Comparison of ENCODE assay signal across 16 mouse cellular contexts in genomic region chr4:155568632-155569370, GRCm38 (mm10). TPM values are rescaled to one million over a fixed set of nuclear protein-coding genes. Genes with fewer than 3 reads are reported as not detected.
DNase-seq lines count a peak whose midpoint lies in the region; ATAC-seq and TF ChIP-seq lines count a peak whose summit lies in the region.
"Had no signal": no experiment of that assay in that cellular context is flagged by ENCODE, and none has a peak within 500 bp of the region (broad histone marks: within the 10 kb centered on the region; RNA-seq: fewer than 3 reads in every experiment).

No protein-coding gene starts in this region.

- no peak for TF ChIP-seq CTCF in MEL (IDR thresholded peaks at IDR 0.05 in 2 of 3, conservative IDR thresholded peaks at IDR 0.05 in 1 of 3; ENCODE audit: control insufficient read depth in 1 of 3, insufficient read depth in 1 of 3, low read depth in 2 of 3, low read length in 3 of 3, poor library complexity in 1 of 3, severe bottlenecking in 1 of 3)

- intact Hi-C loops in heart, postnatal 14 days (cut with DNase I) = loop anchor here (1.0 to 5.0 kb wide), 2 partner anchors 88 to 202 kb away; no protein-coding TSS in a partner anchor

- WGBS in liver, embryonic 15.5 days (ENCODE audit: insufficient replicate concordance) = 68% methylated on average over 7 of the region's 7 CpGs

- peak; percentile 86 for DNase-seq in heart, adult 11 months
- DNase-seq in heart, postnatal 14 days = no peak
- DNase-seq in MEL (ENCODE audit: low read depth, low spot score) = no peak
- DNase-seq in MN1 (ENCODE audit: low spot score) = peak; percentile 42
- DNase-seq in frontal cortex, postnatal 36 days (ENCODE audit: low spot score in 2 of 2) = no peak
- DNase-seq: adrenal gland, postnatal 36 days; kidney, adult 18-20 months; kidney, postnatal 10 days had no signal

- peak; percentile 54; the same call in 1 of the 2 replicates for ATAC-seq in liver, embryonic 15.5 days (ENCODE audit: insufficient read depth)
- ATAC-seq in erythroid progenitor cell, adult 5-6 weeks (replicated peaks; ENCODE audit: low FRiP score, poor library complexity, severe bottlenecking) = no peak
- ATAC-seq: hindbrain, postnatal 0 days; midbrain, embryonic 15.5 days had no signal

- H3K27me3 ChIP-seq in MEL (ENCODE audit: control insufficient read depth in 1 of 2, insufficient read depth in 2 of 2, low read length in 2 of 2) = no peaks in the 10 kb centered on the region
- H3K27me3 ChIP-seq in liver, embryonic 15.5 days = no peaks in the 10 kb centered on the region
- H3K27me3 ChIP-seq: forebrain, embryonic 12.5 days; limb, embryonic 15.5 days; midbrain, embryonic 15.5 days had no signal

- peaks cover 81% of the 10 kb centered on the region for H3K79me2 ChIP-seq in MEL (ENCODE audit: control insufficient read depth, insufficient read depth, low read length, poor library complexity)

- no peak for TF ChIP-seq RAD21 in MEL (IDR thresholded peaks at IDR 0.05; ENCODE audit: low read depth, low read length)

- peaks cover 2 to 42% of the 10 kb centered on the region in 2 experiments; a peak in 3 of 4 replicates for H3K36me3 ChIP-seq in MEL (ENCODE audit: control insufficient read depth in 1 of 2, insufficient read depth in 2 of 2, low read length in 2 of 2)
- H3K36me3 ChIP-seq in liver, embryonic 15.5 days (replicated peaks) = no peaks in the 10 kb centered on the region
- H3K36me3 ChIP-seq: forebrain, embryonic 12.5 days; limb, embryonic 15.5 days; midbrain, embryonic 15.5 days had no signal

- no peak overlapping the region for H3K27ac ChIP-seq in MEL (ENCODE audit: control insufficient read depth, low read depth, low read length)
- H3K27ac ChIP-seq in liver, embryonic 15.5 days (replicated peaks) = peak overlapping the region; percentile 60
- H3K27ac ChIP-seq: forebrain, embryonic 12.5 days; hindbrain, postnatal 0 days; layer of hippocampus, adult 2 months; limb, embryonic 15.5 days; midbrain, embryonic 15.5 days; stomach, postnatal 0 days had no signal

- no peaks in the 10 kb centered on the region for H3K9me3 ChIP-seq in MEL (replicated peaks; ENCODE audit: insufficient read depth, low read length)
- H3K9me3 ChIP-seq in liver, embryonic 15.5 days (replicated peaks) = no peaks in the 10 kb centered on the region
- H3K9me3 ChIP-seq: forebrain, embryonic 12.5 days; limb, embryonic 15.5 days; midbrain, embryonic 15.5 days had no signal

- no peak overlapping the region for H3K4me3 ChIP-seq in MEL (ENCODE audit: control insufficient read depth in 1 of 2, insufficient read depth in 1 of 2, low read depth in 2 of 2, low read length in 2 of 2)
- H3K4me3 ChIP-seq in liver, embryonic 15.5 days (replicated peaks) = no peak overlapping the region
- H3K4me3 ChIP-seq: forebrain, embryonic 12.5 days; layer of hippocampus, adult 2 months; limb, embryonic 15.5 days; midbrain, embryonic 15.5 days had no signal

- no peak for TF ChIP-seq POLR2A in MEL (IDR thresholded peaks at IDR 0.05; ENCODE audit: control insufficient read depth in 1 of 2, insufficient read depth in 1 of 2, low read depth in 1 of 2, low read length in 2 of 2, poor library complexity in 1 of 2)

- TF ChIP-seq EP300 in MEL (IDR thresholded peaks at IDR 0.05; ENCODE audit: low read depth in 1 of 2, low read length in 2 of 2) = no peak

- H3K4me1 ChIP-seq in MEL (ENCODE audit: control insufficient read depth in 1 of 2, insufficient read depth in 2 of 2, low read length in 2 of 2) = peaks cover 10 to 42% of the 10 kb centered on the region in 2 experiments
- H3K4me1 ChIP-seq in liver, embryonic 15.5 days (replicated peaks) = peaks cover 69% of the 10 kb centered on the region

- H3K9ac ChIP-seq in MEL (ENCODE audit: control insufficient read depth, low read depth, low read length, poor library complexity, severe bottlenecking) = no peak overlapping the region
- H3K9ac ChIP-seq in liver, embryonic 15.5 days = no peak overlapping the region
- H3K9ac ChIP-seq: forebrain, embryonic 12.5 days; limb, embryonic 15.5 days; midbrain, embryonic 15.5 days had no signal

- H3K4me2 ChIP-seq in liver, embryonic 15.5 days = 0 out of 2 replicates have a peak overlapping the region, but pooled peaks have one; percentile 4
- H3K4me2 ChIP-seq: forebrain, embryonic 12.5 days; limb, embryonic 15.5 days; midbrain, embryonic 15.5 days had no signal

TF ChIP-seq in MEL, 35 proteins besides CTCF, POLR2A, EP300 and RAD21:
- TF ChIP-seq MEF2A (IDR thresholded peaks at IDR 0.05; ENCODE audit: extremely low read depth, insufficient replicate concordance, low read depth, low read length, poor library complexity, severe bottlenecking) = no peak
- 0 out of 2 replicates have a peak, but pooled peaks have one; percentile 1 for TF ChIP-seq HCFC1 (IDR thresholded peaks at IDR 0.05; ENCODE audit: low read depth, low read length)

RNA-seq across cellular contexts. Expression of gene Nadk, which starts 6.6 kb away (rescaled TPM):
- 10 to 100 TPM; 36.6 to 36.7 TPM for total RNA-seq in heart, postnatal 14 days (2021)
- 141 and 151 TPM in 2 replicates for total RNA-seq in MEL (2012; rRNA removed)
- 100 to 1,000 TPM in 1 of 2 experiments, 10 to 100 TPM in 1; 53.2 to 258 TPM for polyA plus RNA-seq in MEL (2012; ENCODE audit: insufficient read depth in 1 of 2, insufficient read length in 2 of 2, low read depth in 1 of 2, low replicate concordance in 2 of 2, missing spikeins in 1 of 2)
- polyA plus RNA-seq in liver, embryonic 15.5 days (2015; fragmentation: Nextera tagmentation; extraction: Ambion mirVana) = 46.9 and 51.4 TPM in 2 replicates
- 25.9 and 26.0 TPM in 2 replicates for total RNA-seq in erythroid progenitor cell, adult 5-6 weeks (2015; ENCODE audit: low replicate concordance)
- total RNA-seq in erythroid progenitor cell, adult 5-6 weeks (2017; ENCODE audit: low replicate concordance) = 9.9 and 12.9 TPM in 2 replicates

RNA-seq across cellular contexts. Expression of gene Slc35e2, which starts 32.4 kb away (rescaled TPM):
- total RNA-seq in heart, postnatal 14 days (2021) = 10 to 100 TPM; 11.2 to 11.4 TPM
- total RNA-seq in MEL (2012; rRNA removed) = 9.0 and 9.9 TPM in 2 replicates
- 1 to 10 TPM in 1 of 2 experiments, not detected in 1; 6.4 TPM for polyA plus RNA-seq in MEL (2012; ENCODE audit: insufficient read depth in 1 of 2, insufficient read length in 2 of 2, low read depth in 1 of 2, low replicate concordance in 2 of 2, missing spikeins in 1 of 2)
- polyA plus RNA-seq in liver, embryonic 15.5 days (2015; fragmentation: Nextera tagmentation; extraction: Ambion mirVana) = 5.4 and 5.9 TPM in 2 replicates
- 10.9 and 31.4 TPM in 2 replicates for total RNA-seq in erythroid progenitor cell, adult 5-6 weeks (2015; ENCODE audit: low replicate concordance)
- total RNA-seq in erythroid progenitor cell, adult 5-6 weeks (2017; ENCODE audit: low replicate concordance) = 12.2 and 14.1 TPM in 2 replicates

RNA-seq across cellular contexts. Expression of gene Cdk11b, which starts 55.9 kb away (rescaled TPM):
- total RNA-seq in heart, postnatal 14 days (2021) = 10 to 100 TPM; 25.8 to 28.9 TPM
- 47.9 and 56.6 TPM in 2 replicates for total RNA-seq in MEL (2012; rRNA removed)
- 100 to 1,000 TPM; 113 to 249 TPM for polyA plus RNA-seq in MEL (2012; ENCODE audit: insufficient read depth in 1 of 2, insufficient read length in 2 of 2, low read depth in 1 of 2, low replicate concordance in 2 of 2, missing spikeins in 1 of 2)
- polyA plus RNA-seq in liver, embryonic 15.5 days (2015; fragmentation: Nextera tagmentation; extraction: Ambion mirVana) = 18.6 and 19.9 TPM in 2 replicates
- 28.5 and 59.5 TPM in 2 replicates for total RNA-seq in erythroid progenitor cell, adult 5-6 weeks (2015; ENCODE audit: low replicate concordance)
- 53.6 and 56.3 TPM in 2 replicates for total RNA-seq in erythroid progenitor cell, adult 5-6 weeks (2017; ENCODE audit: low replicate concordance)

Comparison
In these comparisons a context has a peak if more than half of its experiments do, and no peak if none do; other contexts are left out.
1. DNase-seq: peak in heart, adult 11 months (single experiment) and MN1 (single experiment); none in heart, postnatal 14 days (0 of 2), MEL (single experiment) and frontal cortex, postnatal 36 days (0 of 2).